Mouse (Mus musculus): ENCODE results near the gene Olfr695. TPM values are rescaled to one million over a fixed set of nuclear protein-coding genes. Genes with fewer than 3 reads are reported as not detected.

Gene Olfr695
- polyA plus RNA-seq, 1 experiment, result not detected

DNA sequence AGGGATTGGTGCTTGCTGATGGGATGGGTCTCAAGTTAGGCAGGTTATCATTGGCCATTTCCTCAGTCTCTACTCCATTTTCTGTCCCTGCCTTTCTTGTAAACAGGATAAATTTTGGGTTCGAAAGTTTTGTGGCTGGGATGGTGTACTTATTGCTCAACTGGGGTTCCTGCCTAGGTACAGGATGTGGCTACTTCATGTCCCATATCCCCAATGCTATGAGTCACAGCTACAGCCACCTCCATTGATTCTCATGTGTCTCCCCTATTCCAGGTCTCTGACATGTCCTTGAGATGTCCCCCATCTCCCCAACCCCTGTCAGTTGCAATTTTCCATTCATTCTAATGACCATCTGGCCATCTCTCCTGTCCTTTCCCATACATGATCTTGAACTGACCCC, 19.3 kb downstream of the Olfr695 start:
- H3K4me3 ChIP-seq (replicated peaks), result no peak overlapping the region
- no peaks in the 10 kb centered on the region for H3K9me3 ChIP-seq (ENCODE audit: control insufficient read depth, low read length)
- no peaks in the 10 kb centered on the region for H3K4me1 ChIP-seq (ENCODE audit: control insufficient read depth)
- H3K36me3 ChIP-seq (ENCODE audit: control insufficient read depth), result no peaks in the 10 kb centered on the region
- TF ChIP-seq TAL1 (IDR thresholded peaks at IDR 0.05; ENCODE audit: low read length) (no peak), GATA1 (IDR thresholded peaks at IDR 0.05; ENCODE audit: low read length) (no peak)
- no peaks in the 10 kb centered on the region for H3K27me3 ChIP-seq (ENCODE audit: control insufficient read depth)

DNA sequence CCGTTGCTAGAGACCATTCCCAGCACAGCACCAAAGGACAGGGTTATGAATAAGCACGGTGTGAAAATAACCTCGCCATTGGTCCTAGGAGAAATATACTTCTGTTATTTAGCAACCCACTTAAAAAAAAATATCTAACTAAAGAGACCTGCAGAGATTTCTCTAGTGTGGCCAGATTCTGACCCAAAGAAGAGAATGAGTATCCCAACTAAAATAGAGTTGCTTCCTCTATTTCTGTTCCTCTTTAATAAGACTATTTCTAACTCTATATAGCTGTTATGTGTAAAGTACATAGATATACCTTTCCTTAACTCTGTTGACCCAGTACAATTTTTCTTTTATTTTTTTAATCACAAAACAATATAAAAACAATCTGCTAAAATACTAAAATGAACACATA, 23.2 kb downstream of the Olfr695 start:
- Histone ChIP-seq H3K9me3 (ENCODE audit: control insufficient read depth, low read length) (no peaks in the 10 kb centered on the region), H3K4me1 (ENCODE audit: control insufficient read depth) (no peaks in the 10 kb centered on the region), H3K36me3 (ENCODE audit: control insufficient read depth) (no peaks in the 10 kb centered on the region), H3K27me3 (ENCODE audit: control insufficient read depth) (no peaks in the 10 kb centered on the region), H3K4me3 (replicated peaks) (no peak overlapping the region)
- TF ChIP-seq GATA1 (IDR thresholded peaks at IDR 0.05; ENCODE audit: low read length) (no peak), TAL1 (IDR thresholded peaks at IDR 0.05; ENCODE audit: low read length) (no peak)

DNA sequence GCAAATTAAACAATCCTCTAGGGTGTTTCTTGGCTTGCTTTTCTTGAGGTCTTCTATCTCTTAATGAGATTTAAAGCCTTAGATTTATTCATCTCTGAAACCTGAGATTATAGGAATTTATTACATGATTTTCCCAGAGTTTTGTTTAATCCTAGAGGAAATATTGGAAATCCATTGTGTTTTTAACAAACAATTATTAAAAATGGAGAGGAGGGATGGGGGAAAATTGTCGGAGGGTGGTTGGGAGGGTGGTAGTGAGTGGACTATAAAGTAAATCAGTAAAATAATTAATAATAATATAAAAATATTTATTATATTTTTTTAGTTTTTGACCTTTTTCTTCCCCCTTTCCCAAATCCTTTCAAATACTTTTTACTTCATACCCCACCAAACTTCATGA, 24.5 kb downstream of the Olfr695 start, which contains the start of gene Olfr694:
Olfr694 (minus strand) TSS at position 101 of the 400 bp plus-strand sequence.
- H3K4me1 ChIP-seq (ENCODE audit: control insufficient read depth), result no peaks in the 10 kb centered on the region
- no peaks in the 10 kb centered on the region for H3K36me3 ChIP-seq (ENCODE audit: control insufficient read depth)
- no peaks in the 10 kb centered on the region for H3K27me3 ChIP-seq (ENCODE audit: control insufficient read depth)
- no peaks in the 10 kb centered on the region for H3K9me3 ChIP-seq (ENCODE audit: control insufficient read depth, low read length)
- no peak within 1 kb of the TSS for H3K4me3 ChIP-seq (replicated peaks)
- no peak for TF ChIP-seq GATA1 (IDR thresholded peaks at IDR 0.05; ENCODE audit: low read length)
- TF ChIP-seq TAL1 (IDR thresholded peaks at IDR 0.05; ENCODE audit: low read length), result no peak

DNA sequence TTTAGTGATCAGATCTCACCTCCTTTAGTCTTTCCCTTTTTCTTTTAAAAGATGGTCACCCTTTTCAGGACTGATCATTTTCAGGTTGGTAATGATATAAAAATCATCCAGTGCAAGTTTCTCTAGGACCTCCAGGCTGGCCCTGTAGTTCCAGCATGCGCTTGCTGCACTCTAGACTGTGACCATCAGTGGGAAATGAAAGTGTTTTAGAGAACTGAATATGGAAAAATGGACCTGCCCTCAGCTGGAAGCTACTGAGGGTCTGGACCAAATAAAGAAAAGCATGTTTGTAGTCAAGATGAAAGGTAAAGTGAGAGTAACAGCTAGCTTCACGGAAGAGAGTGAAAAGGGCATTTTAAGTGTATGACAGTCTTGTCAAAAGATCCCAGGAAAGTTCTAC, 30.8 kb downstream of the Olfr695 start:
- Histone ChIP-seq H3K4me3 (replicated peaks) (no peak overlapping the region), H3K27me3 (ENCODE audit: control insufficient read depth) (no peaks in the 10 kb centered on the region), H3K4me1 (ENCODE audit: control insufficient read depth) (no peaks in the 10 kb centered on the region), H3K36me3 (ENCODE audit: control insufficient read depth) (no peaks in the 10 kb centered on the region), H3K9me3 (ENCODE audit: control insufficient read depth, low read length) (no peaks in the 10 kb centered on the region)
- no peak for TF ChIP-seq TAL1 (IDR thresholded peaks at IDR 0.05; ENCODE audit: low read length)

DNA sequence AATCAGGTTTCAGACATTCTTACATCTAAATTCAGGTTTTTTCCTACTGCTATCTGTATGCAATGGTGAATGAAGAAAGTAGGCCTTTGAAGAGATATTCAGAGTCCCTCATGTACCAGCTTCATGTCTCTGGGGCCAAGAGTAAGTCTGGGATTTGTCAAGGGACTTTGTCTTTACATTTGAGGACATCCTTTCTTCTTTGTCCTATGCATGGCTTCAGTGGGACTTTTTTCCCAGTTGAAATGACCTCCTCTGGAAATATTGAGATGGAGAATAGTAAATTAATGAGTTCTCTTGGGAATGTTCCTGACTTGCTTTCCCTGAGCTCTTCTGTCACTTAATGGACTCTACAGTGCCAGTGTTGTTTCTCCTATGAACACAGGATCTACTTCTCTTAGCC, 35.7 kb downstream of the Olfr695 start, which contains the start of gene Olfr693:
Olfr693 (minus strand) TSS at position 101 of the 400 bp plus-strand sequence.
- TF ChIP-seq GATA1 (IDR thresholded peaks at IDR 0.05; ENCODE audit: low read length) (no peak), TAL1 (IDR thresholded peaks at IDR 0.05; ENCODE audit: low read length) (no peak)
- Histone ChIP-seq H3K4me3 (replicated peaks) (no peak within 1 kb of the TSS), H3K36me3 (ENCODE audit: control insufficient read depth) (no peaks in the 10 kb centered on the region), H3K27me3 (ENCODE audit: control insufficient read depth) (no peaks in the 10 kb centered on the region), H3K9me3 (ENCODE audit: control insufficient read depth, low read length) (no peaks in the 10 kb centered on the region), H3K4me1 (ENCODE audit: control insufficient read depth) (no peaks in the 10 kb centered on the region)

Other genes starting within 250 kb of the Olfr695 start
- gene Olfr693, start 35.8 kb downstream of the Olfr695 start, polyA plus RNA-seq (2012), result not detected in 2 replicates
- not detected in 2 replicates for gene Olfr694, start 24.6 kb downstream of the Olfr695 start, polyA plus RNA-seq (2012)
- not detected in 2 replicates for gene Olfr697, start 26.0 kb upstream of the Olfr695 start, polyA plus RNA-seq (2012)
- gene Olfr698, start 39.0 kb upstream of the Olfr695 start, polyA plus RNA-seq (2012), result not detected in 2 replicates
- gene Olfr699, start 76.8 kb upstream of the Olfr695 start, polyA plus RNA-seq (2012), result not detected in 2 replicates
- gene Olfr700, start 92.4 kb upstream of the Olfr695 start, polyA plus RNA-seq (2012), result not detected in 2 replicates
- gene Olfr701, start 97.7 kb upstream of the Olfr695 start, polyA plus RNA-seq (2012), result 0.01 TPM in 1 of 2 replicates, not detected in the other
- not detected in 2 replicates for gene Olfr702, start 117.5 kb upstream of the Olfr695 start, polyA plus RNA-seq (2012)
- gene Olfr703, start 127.0 kb upstream of the Olfr695 start, polyA plus RNA-seq (2012), result not detected in 2 replicates
- not detected in 2 replicates for gene Olfr704, start 146.8 kb upstream of the Olfr695 start, polyA plus RNA-seq (2012)
- 0.01 TPM in 1 of 2 replicates, not detected in the other for gene Olfr705, start 160.5 kb upstream of the Olfr695 start, polyA plus RNA-seq (2012)
- gene Olfr706, start 171.8 kb upstream of the Olfr695 start, polyA plus RNA-seq (2012), result not detected in 2 replicates
- gene Olfr707, start 184.8 kb upstream of the Olfr695 start, polyA plus RNA-seq (2012), result not detected in 2 replicates
- gene Olfr1532-ps1, start 191.6 kb upstream of the Olfr695 start, polyA plus RNA-seq (2012), result 0.02 TPM in 1 of 2 replicates, not detected in the other
- gene Olfr709-ps1, start 215.8 kb upstream of the Olfr695 start, polyA plus RNA-seq (2012), result not detected in 2 replicates
- gene Olfr710, start 231.9 kb upstream of the Olfr695 start, polyA plus RNA-seq (2012), result not detected in 2 replicates
- gene Olfr6, start 247.5 kb upstream of the Olfr695 start, polyA plus RNA-seq (2012), result 0.01 TPM in 1 of 2 replicates, not detected in the other